Mouse (Mus musculus) cerebellum, adult 9-10 months (tissue): ENCODE data around the gene Clasp1.

Experiments used
- DNase-seq: peaks from one replicate; pipeline ENCODE4 v3.0.0; 2022

Clasp1 gene

GRCm38 (mm10) chr1:118388757-118389453 is at the start of gene Clasp1:
TSS of gene Clasp1 (plus strand) at chr1:118389058.
- DNase-seq: peak; percentile 98

- no peak for DNase-seq
Measured at GRCm38 (mm10) chr1:118343649-118344435, 45.0 kb upstream of the Clasp1 start.

GRCm38 (mm10) chr1:118349922-118350321 is 38.9 kb upstream of the Clasp1 start:
- DNase-seq: no peak

GRCm38 (mm10) chr1:118359071-118359761 is 29.6 kb upstream of the Clasp1 start:
- peak; percentile 35 for DNase-seq

- peak; percentile 10 for DNase-seq
Measured at GRCm38 (mm10) chr1:118367970-118368369, 20.9 kb upstream of the Clasp1 start.

GRCm38 (mm10) chr1:118368721-118369461 is 20.0 kb upstream of the Clasp1 start:
- DNase-seq: no peak

- no peak for DNase-seq
Measured at GRCm38 (mm10) chr1:118377784-118378183, 11.1 kb upstream of the Clasp1 start.

GRCm38 (mm10) chr1:118380105-118380786 is 8.6 kb upstream of the Clasp1 start:
- no peak for DNase-seq

- DNase-seq: peak; percentile 74
Measured at GRCm38 (mm10) chr1:118388127-118388756, 616 bp upstream of the Clasp1 start.

GRCm38 (mm10) chr1:118389454-118390265 is 802 bp downstream of the Clasp1 start:
- DNase-seq: no peak

GRCm38 (mm10) chr1:118390266-118390660 is 1.4 kb downstream of the Clasp1 start:
- no peak for DNase-seq

GRCm38 (mm10) chr1:118390871-118391387 is 2.1 kb downstream of the Clasp1 start:
- peak; percentile 36 for DNase-seq

GRCm38 (mm10) chr1:118392246-118392645 is 3.4 kb downstream of the Clasp1 start:
- DNase-seq: no peak

- no peak for DNase-seq
Measured at GRCm38 (mm10) chr1:118393916-118394315, 5.1 kb downstream of the Clasp1 start.

GRCm38 (mm10) chr1:118397866-118398265 is 9.0 kb downstream of the Clasp1 start:
- no peak for DNase-seq

- no peak for DNase-seq
Measured at GRCm38 (mm10) chr1:118398567-118398966, 9.7 kb downstream of the Clasp1 start.

GRCm38 (mm10) chr1:118399625-118400310 is 10.9 kb downstream of the Clasp1 start:
- DNase-seq: no peak

- no peak for DNase-seq
Measured at GRCm38 (mm10) chr1:118401991-118402390, 13.1 kb downstream of the Clasp1 start.

GRCm38 (mm10) chr1:118402556-118402955 is 13.7 kb downstream of the Clasp1 start:
- DNase-seq: no peak

- DNase-seq: no peak
Measured at GRCm38 (mm10) chr1:118402966-118403365, 14.1 kb downstream of the Clasp1 start.
